8 mouse cellular contexts compared by ENCODE assay signal in the genomic region with DNA sequence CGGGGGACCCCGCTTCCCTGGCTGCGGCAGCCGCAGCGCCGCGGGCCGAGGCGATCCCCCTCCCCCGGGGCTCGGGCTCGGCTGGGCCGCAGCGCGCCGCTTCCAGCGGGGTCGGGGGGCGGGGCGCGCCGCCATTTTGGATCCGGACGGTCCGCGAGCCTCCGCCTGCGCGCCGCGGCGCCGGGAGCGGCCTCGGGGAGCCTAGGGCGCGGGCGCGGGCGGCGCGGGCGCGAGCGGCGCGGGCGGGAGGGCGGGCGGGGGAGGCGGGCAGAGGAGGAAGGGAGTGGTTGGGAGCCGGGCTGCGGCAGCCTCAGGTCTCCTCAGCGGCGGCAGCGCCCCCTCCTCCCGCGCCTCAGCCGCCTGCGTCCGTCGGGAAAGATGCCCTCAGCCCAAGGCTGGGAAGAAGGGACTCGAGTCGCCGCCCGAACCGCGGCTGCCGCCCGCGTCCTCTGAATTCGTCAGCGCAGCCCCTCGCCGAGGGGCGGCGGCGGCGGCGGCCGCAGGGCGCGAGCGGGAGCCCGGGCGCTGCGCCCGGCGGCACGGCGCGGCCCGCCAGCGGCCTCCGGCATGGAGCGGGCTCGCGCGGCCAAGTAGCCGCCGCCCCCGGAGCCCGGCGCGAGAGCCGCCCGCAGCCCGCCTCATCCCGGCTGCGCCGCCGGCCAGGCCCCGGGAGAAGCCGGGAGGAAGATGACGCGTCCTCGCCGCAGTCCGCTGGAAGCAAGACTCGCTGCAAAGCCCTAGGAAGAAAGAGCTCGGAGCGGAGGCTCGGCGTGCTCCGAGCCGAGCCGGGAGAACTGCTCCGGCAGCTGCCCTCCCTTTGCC. TPM values are rescaled to one million over a fixed set of nuclear protein-coding genes. Genes with fewer than 3 reads are reported as not detected.
DNase-seq lines count a peak whose midpoint lies in the region; ATAC-seq lines count a peak whose summit lies in the region.

A gene (plus strand): TSS at position 752 of the 822 bp plus-strand sequence.

- no peaks in the 10 kb centered on the region for H3K9me3 ChIP-seq in megakaryocyte, embryonic 14.5 days

- peaks cover 2% of the 10 kb centered on the region for H3K27me3 ChIP-seq in megakaryocyte, embryonic 14.5 days (replicated peaks)

- intact Hi-C loops in left cerebral cortex, postnatal 10 days (cut with DNase I) = loop anchor here (5.0 to 10.0 kb wide), 2 partner anchors 75 to 93 kb away; no protein-coding TSS in a partner anchor

- H3K4me3 ChIP-seq in megakaryocyte, embryonic 14.5 days (replicated peaks) = peak within 1 kb of the TSS; percentile 95

- peak; percentile 41 for ATAC-seq in inflammation-experienced regulatory T-cells, adult 6 months

- H3K36me3 ChIP-seq in megakaryocyte, embryonic 14.5 days (replicated peaks; ENCODE audit: low read length) = no peaks in the 10 kb centered on the region

- peak; percentile 80 to 84 for DNase-seq in adrenal gland, adult 18-20 months (ENCODE audit: low spot score in 2 of 2)
- DNase-seq in embryo, embryonic 11 days = peak; percentile 94
- DNase-seq in gastrocnemius, postnatal 25 days = peak; percentile 83
- peak; percentile 45 to 91 for DNase-seq in left cerebral cortex, postnatal 10 days (ENCODE audit: extremely low spot score in 1 of 2, low spot score in 2 of 2)
- DNase-seq in right cerebral cortex, postnatal 25 days = peak; percentile 71
- peak; percentile 72 to 73 for DNase-seq in urinary bladder, postnatal 36 days (ENCODE audit: low spot score in 2 of 2)

- H3K4me1 ChIP-seq in megakaryocyte, embryonic 14.5 days = peaks cover 29% of the 10 kb centered on the region

RNA-seq across cellular contexts. Expression of the gene that starts here (rescaled TPM):
- 10 to 100 TPM; 44.3 to 48.1 TPM for total RNA-seq in adrenal gland, adult 18-20 months (2021)
- 10 to 100 TPM; 22.1 to 22.9 TPM for total RNA-seq in gastrocnemius, postnatal 25 days (2021)
- polyA plus RNA-seq in inflammation-experienced regulatory T-cells, adult 6 months (2017; shearing (Covaris generic)) = under 1 TPM in 2 of 3 experiments, not detected in 1; 0.16 to 0.83 TPM
- total RNA-seq in left cerebral cortex, postnatal 10 days (2021) = 100 to 1,000 TPM; 218 to 229 TPM
- 16.1 and 80.7 TPM in 2 replicates for polyA plus RNA-seq in megakaryocyte, embryonic 14.5 days (2012; ENCODE audit: insufficient read depth, low replicate concordance)

Comparison
In these comparisons a context has a peak if more than half of its experiments do, and no peak if none do; other contexts are left out.
1. Peak in every context shown above with its lines: DNase-seq, ATAC-seq and H3K4me3 ChIP-seq.
2. RNA of the gene that starts here (total RNA-seq): 218 to 229 TPM in left cerebral cortex, postnatal 10 days; 44.3 to 48.1 TPM in adrenal gland, adult 18-20 months and 22.1 to 22.9 TPM in gastrocnemius, postnatal 25 days; every median in the first group is over 4 times any median in the second.
3. Peak in ATAC-seq in inflammation-experienced regulatory T-cells, adult 6 months; RNA of the gene not detected or under 1 TPM.